Mouse (Mus musculus) spleen, postnatal 14 days (tissue): ENCODE measurements around the gene Mpo.

Experiments
- DNase-seq, 2 experiments: peaks; one replicate each; pipeline ENCODE4 v3.0.0; 2021 to 2022; ENCODE audit warnings: low spot score in 2 of 2

The Mpo gene

DNA sequence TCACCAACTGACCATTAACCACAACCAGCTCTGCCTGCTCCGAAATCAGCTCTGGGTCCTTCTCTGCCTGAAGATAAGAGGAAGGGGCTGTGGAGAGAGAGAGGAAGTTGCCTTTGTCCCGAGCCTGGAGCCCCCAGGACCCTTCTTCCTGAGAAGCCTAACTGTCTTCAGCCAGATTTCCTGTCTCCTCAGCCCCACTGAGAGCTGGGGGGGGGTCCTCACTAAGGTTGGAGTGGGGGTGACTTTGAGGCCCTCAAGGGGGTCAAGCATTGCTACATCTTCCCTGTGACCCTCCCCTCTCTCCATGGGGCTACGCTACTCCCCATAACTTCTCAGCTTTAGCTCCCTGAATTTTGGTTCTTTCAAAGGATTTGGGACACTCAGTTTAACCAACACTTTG lies at the start of gene Mpo:
Gene Mpo, plus strand, starts transcription at position 122 of the 400 bp plus-strand sequence.
- no peak for DNase-seq

DNA sequence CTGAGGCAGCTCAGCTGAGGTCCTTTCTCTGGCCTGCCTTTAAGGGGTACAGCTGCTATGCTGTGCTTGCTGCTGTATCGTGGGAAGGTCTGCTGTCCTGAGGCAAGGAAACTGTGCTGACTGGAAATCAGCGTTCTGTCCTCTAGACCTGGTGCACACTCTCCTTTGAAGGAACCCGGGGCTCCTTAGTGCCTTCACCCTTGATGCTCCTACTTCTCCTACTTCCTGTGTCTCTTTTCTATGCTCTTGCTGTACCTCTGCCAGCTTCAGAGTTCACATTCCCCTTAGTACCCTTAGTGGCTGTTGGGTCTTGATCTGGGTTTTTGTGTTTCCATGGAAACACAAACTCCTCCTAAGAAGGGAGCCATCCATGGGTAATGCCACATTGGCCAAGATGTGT lies 49.7 kb upstream of the Mpo start:
- DNase-seq, result no peak

GRCm38 (mm10) chr11:87744964-87745363 lies 48.4 kb upstream of the Mpo start:
- DNase-seq, result no peak

GRCm38 (mm10) chr11:87745632-87746555 lies 47.5 kb upstream of the Mpo start:
- DNase-seq, result no peak

GRCm38 (mm10) chr11:87747312-87747711 lies 46.1 kb upstream of the Mpo start:
- no peak for DNase-seq

- DNase-seq, result no peak
Measured at GRCm38 (mm10) chr11:87747716-87748115, 45.7 kb upstream of the Mpo start.

- peak; percentile 72 to 78 for DNase-seq
Measured at GRCm38 (mm10) chr11:87748132-87749119, 45.0 kb upstream of the Mpo start.

GRCm38 (mm10) chr11:87749192-87750042 lies 44.0 kb upstream of the Mpo start:
- peak; percentile 78 to 83 for DNase-seq

- DNase-seq, result peak in 1 of 2 experiments; percentile 38
Measured at GRCm38 (mm10) chr11:87750043-87750421, 43.3 kb upstream of the Mpo start.

- DNase-seq, result no peak
Measured at GRCm38 (mm10) chr11:87750521-87750920, 42.9 kb upstream of the Mpo start.

DNA sequence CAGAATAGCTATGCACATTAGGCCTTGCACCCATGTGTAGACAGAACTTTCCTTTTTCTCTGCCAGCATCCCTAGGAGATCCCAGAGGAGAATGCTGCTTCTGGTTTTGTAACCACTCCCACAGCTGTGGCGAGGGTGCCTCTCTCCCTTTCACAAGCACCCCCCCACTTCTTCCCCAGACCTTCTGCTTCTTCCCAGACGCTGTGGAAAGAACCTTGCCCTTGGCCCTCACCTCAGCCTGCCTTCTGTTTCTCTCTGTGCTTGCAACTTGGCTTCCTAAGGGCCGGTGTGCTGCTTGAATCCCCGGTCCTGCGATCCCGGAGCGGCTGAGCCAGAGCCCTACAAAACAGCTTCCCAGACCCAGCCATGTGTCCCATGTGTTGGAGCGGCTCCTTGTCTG lies 42.4 kb upstream of the Mpo start:
- DNase-seq, result no peak

- peak in 1 of 2 experiments; percentile 56 for DNase-seq
Measured at GRCm38 (mm10) chr11:87751491-87751966, 41.9 kb upstream of the Mpo start.

GRCm38 (mm10) chr11:87752307-87752706 lies 41.1 kb upstream of the Mpo start:
- no peak for DNase-seq

GRCm38 (mm10) chr11:87753255-87753654 lies 40.1 kb upstream of the Mpo start:
- DNase-seq, result no peak

- no peak for DNase-seq
Measured at GRCm38 (mm10) chr11:87753891-87754501, 39.4 kb upstream of the Mpo start.

GRCm38 (mm10) chr11:87754603-87755002 lies 38.8 kb upstream of the Mpo start:
- peak; percentile 56 to 68 for DNase-seq

GRCm38 (mm10) chr11:87755360-87756017 lies 37.9 kb upstream of the Mpo start:
- peak; percentile 90 to 94 for DNase-seq

DNA sequence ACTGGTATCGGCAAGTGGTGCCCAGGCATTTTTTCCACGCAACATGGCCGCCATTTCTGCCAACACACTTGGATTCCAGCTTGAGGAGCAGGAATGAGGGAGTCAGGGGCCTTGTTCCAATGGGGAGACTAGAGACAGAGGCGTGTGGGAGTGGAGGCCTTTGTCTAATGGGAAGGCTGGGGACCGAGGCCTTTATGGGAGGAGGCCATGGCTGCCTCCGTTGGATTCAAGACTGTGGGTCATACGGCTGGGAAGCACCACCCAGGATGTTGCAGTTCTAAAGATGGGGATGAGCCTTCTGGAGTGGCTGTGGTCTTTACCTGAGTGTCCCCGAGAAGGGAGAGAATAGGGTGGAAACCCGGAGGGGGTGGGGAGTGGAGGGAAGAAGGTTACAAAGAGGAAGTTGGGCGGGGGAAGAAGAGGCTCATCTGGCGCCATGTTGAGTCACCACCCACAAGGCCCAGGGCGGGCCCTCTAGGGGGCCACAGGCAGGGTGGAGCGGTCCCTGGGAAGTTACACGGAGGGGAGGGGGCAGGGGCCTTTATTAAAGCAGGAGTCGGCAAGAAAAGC lies 37.0 kb upstream of the Mpo start:
- DNase-seq, result peak; percentile 63 to 68

GRCm38 (mm10) chr11:87757001-87757954 lies 36.1 kb upstream of the Mpo start:
- no peak for DNase-seq
